Mouse (Mus musculus): ENCODE data around the gene Nrg4. TPM values are rescaled to one million over a fixed set of nuclear protein-coding genes. Genes with fewer than 3 reads are reported as not detected.

Nrg4 gene
- 0.86 and 1.2 TPM in 2 replicates for polyA plus RNA-seq (2014; fragmentation: Nextera tagmentation; extraction: Ambion mirVana)

GRCm38 (mm10) chr9:55326515-55327233 lies at the start of gene Nrg4, which contains the start of gene Tmem266:
Gene Nrg4 (minus strand): TSS chr9:55326844.
Gene Tmem266 (plus strand): TSS chr9:55326913.
- H3K4me3 ChIP-seq (ENCODE audit: low read depth, low read length): peak within 1 kb of the TSS; percentile 55
- ATAC-seq (ENCODE audit: low FRiP score) (peak; percentile 92), DNase-seq (ENCODE audit: low spot score, missing footprints) (peak; percentile 97)
- WGBS: under 1% methylated on average over 59 of the region's 82 CpGs
- H3K4me2 ChIP-seq: peak within 1 kb of the TSS; percentile 74
- H3K9ac ChIP-seq (ENCODE audit: low read length): peak within 1 kb of the TSS; percentile 72
- H3K4me1 ChIP-seq (ENCODE audit: control insufficient read depth, insufficient read depth, low read length): peaks cover 4% of the 10 kb centered on the region; the same call in 1 of the 2 replicates
- H3K36me3 ChIP-seq (ENCODE audit: control insufficient read depth, insufficient read depth, low read length): no peaks in the 10 kb centered on the region
- H3K9me3 ChIP-seq (ENCODE audit: control insufficient read depth, low read length): no peaks in the 10 kb centered on the region
- peaks cover 15% of the 10 kb centered on the region for H3K27me3 ChIP-seq (ENCODE audit: control insufficient read depth, insufficient read depth, low read length)
- no peak within 1 kb of the TSS for H3K27ac ChIP-seq (ENCODE audit: low read depth, low read length)

GRCm38 (mm10) chr9:55371908-55372307 lies 45.3 kb upstream of the Nrg4 start:
- no peak overlapping the region for H3K4me2 ChIP-seq
- DNase-seq (ENCODE audit: low spot score, missing footprints): no peak
- WGBS: 85% methylated on average over 7 of the region's 7 CpGs
- H3K4me1 ChIP-seq (ENCODE audit: control insufficient read depth, insufficient read depth, low read length): no peaks in the 10 kb centered on the region
- no peak overlapping the region for H3K9ac ChIP-seq (ENCODE audit: low read length)
- H3K9me3 ChIP-seq (ENCODE audit: control insufficient read depth, low read length): no peaks in the 10 kb centered on the region
- no peak overlapping the region for H3K27ac ChIP-seq (ENCODE audit: low read depth, low read length)
- H3K27me3 ChIP-seq (ENCODE audit: control insufficient read depth, insufficient read depth, low read length): no peaks in the 10 kb centered on the region
- H3K36me3 ChIP-seq (ENCODE audit: control insufficient read depth, insufficient read depth, low read length): no peaks in the 10 kb centered on the region
- H3K4me3 ChIP-seq (ENCODE audit: low read depth, low read length): no peak overlapping the region
- no peak for ATAC-seq (ENCODE audit: low FRiP score)

- 56% methylated on average over 3 of the region's 3 CpGs for WGBS
- H3K27me3 ChIP-seq (ENCODE audit: control insufficient read depth, insufficient read depth, low read length): no peaks in the 10 kb centered on the region
- H3K9ac ChIP-seq (ENCODE audit: low read length): no peak overlapping the region
- H3K4me2 ChIP-seq: no peak overlapping the region
- ATAC-seq (ENCODE audit: low FRiP score) (no peak), DNase-seq (ENCODE audit: low spot score, missing footprints) (no peak)
- no peaks in the 10 kb centered on the region for H3K36me3 ChIP-seq (ENCODE audit: control insufficient read depth, insufficient read depth, low read length)
- H3K4me3 ChIP-seq (ENCODE audit: low read depth, low read length): no peak overlapping the region
- no peaks in the 10 kb centered on the region for H3K4me1 ChIP-seq (ENCODE audit: control insufficient read depth, insufficient read depth, low read length)
- no peak overlapping the region for H3K27ac ChIP-seq (ENCODE audit: low read depth, low read length)
- no peaks in the 10 kb centered on the region for H3K9me3 ChIP-seq (ENCODE audit: control insufficient read depth, low read length)
These were observed 41.4 kb upstream of the Nrg4 start for GRCm38 (mm10) chr9:55368011-55368410.

GRCm38 (mm10) chr9:55363707-55364106 lies 37.1 kb upstream of the Nrg4 start:
- Histone ChIP-seq H3K9me3 (ENCODE audit: control insufficient read depth, low read length) (no peaks in the 10 kb centered on the region), H3K9ac (ENCODE audit: low read length) (no peak overlapping the region), H3K36me3 (ENCODE audit: control insufficient read depth, insufficient read depth, low read length) (no peaks in the 10 kb centered on the region), H3K27ac (ENCODE audit: low read depth, low read length) (no peak overlapping the region), H3K4me3 (ENCODE audit: low read depth, low read length) (no peak overlapping the region), H3K4me1 (ENCODE audit: control insufficient read depth, insufficient read depth, low read length) (no peaks in the 10 kb centered on the region), H3K27me3 (ENCODE audit: control insufficient read depth, insufficient read depth, low read length) (no peaks in the 10 kb centered on the region), H3K4me2 (no peak overlapping the region)
- no peak for DNase-seq (ENCODE audit: low spot score, missing footprints)
- no peak for ATAC-seq (ENCODE audit: low FRiP score)

GRCm38 (mm10) chr9:55361969-55362368 lies 35.3 kb upstream of the Nrg4 start:
- Histone ChIP-seq H3K4me3 (ENCODE audit: low read depth, low read length) (no peak overlapping the region), H3K4me1 (ENCODE audit: control insufficient read depth, insufficient read depth, low read length) (no peaks in the 10 kb centered on the region), H3K27ac (ENCODE audit: low read depth, low read length) (no peak overlapping the region), H3K36me3 (ENCODE audit: control insufficient read depth, insufficient read depth, low read length) (no peaks in the 10 kb centered on the region), H3K4me2 (no peak overlapping the region), H3K27me3 (ENCODE audit: control insufficient read depth, insufficient read depth, low read length) (no peaks in the 10 kb centered on the region), H3K9me3 (ENCODE audit: control insufficient read depth, low read length) (no peaks in the 10 kb centered on the region), H3K9ac (ENCODE audit: low read length) (no peak overlapping the region)
- ATAC-seq (ENCODE audit: low FRiP score) (no peak), DNase-seq (ENCODE audit: low spot score, missing footprints) (no peak)
- 85% methylated on average over 5 of the region's 5 CpGs for WGBS

- H3K4me2 ChIP-seq: no peak overlapping the region
- H3K27me3 ChIP-seq (ENCODE audit: control insufficient read depth, insufficient read depth, low read length): no peaks in the 10 kb centered on the region
- H3K36me3 ChIP-seq (ENCODE audit: control insufficient read depth, insufficient read depth, low read length): no peaks in the 10 kb centered on the region
- DNase-seq (ENCODE audit: low spot score, missing footprints): no peak
- H3K4me1 ChIP-seq (ENCODE audit: control insufficient read depth, insufficient read depth, low read length): peaks cover under 1% of the 10 kb centered on the region; the same call in 1 of the 2 replicates
- H3K9me3 ChIP-seq (ENCODE audit: control insufficient read depth, low read length): no peaks in the 10 kb centered on the region
- H3K27ac ChIP-seq (ENCODE audit: low read depth, low read length): no peak overlapping the region
- 65% methylated on average over 7 of the region's 7 CpGs for WGBS
- H3K9ac ChIP-seq (ENCODE audit: low read length): no peak overlapping the region
- ATAC-seq (ENCODE audit: low FRiP score): no peak
- H3K4me3 ChIP-seq (ENCODE audit: low read depth, low read length): no peak overlapping the region
These were observed 34.2 kb upstream of the Nrg4 start for GRCm38 (mm10) chr9:55360861-55361260.

- ATAC-seq (ENCODE audit: low FRiP score) (no peak), DNase-seq (ENCODE audit: low spot score, missing footprints) (no peak)
- Histone ChIP-seq H3K27me3 (ENCODE audit: control insufficient read depth, insufficient read depth, low read length) (no peaks in the 10 kb centered on the region), H3K9ac (ENCODE audit: low read length) (no peak overlapping the region), H3K27ac (ENCODE audit: low read depth, low read length) (no peak overlapping the region), H3K36me3 (ENCODE audit: control insufficient read depth, insufficient read depth, low read length) (no peaks in the 10 kb centered on the region), H3K9me3 (ENCODE audit: control insufficient read depth, low read length) (no peaks in the 10 kb centered on the region), H3K4me1 (ENCODE audit: control insufficient read depth, insufficient read depth, low read length) (peaks cover 5% of the 10 kb centered on the region), H3K4me3 (ENCODE audit: low read depth, low read length) (no peak overlapping the region), H3K4me2 (no peak overlapping the region)
- 74% methylated on average over 3 of the region's 3 CpGs for WGBS
These were observed 33.7 kb upstream of the Nrg4 start for GRCm38 (mm10) chr9:55360372-55360771.

GRCm38 (mm10) chr9:55357164-55357563 lies 30.5 kb upstream of the Nrg4 start:
- Histone ChIP-seq H3K4me2 (no peak overlapping the region), H3K36me3 (ENCODE audit: control insufficient read depth, insufficient read depth, low read length) (no peaks in the 10 kb centered on the region), H3K9me3 (ENCODE audit: control insufficient read depth, low read length) (no peaks in the 10 kb centered on the region), H3K27me3 (ENCODE audit: control insufficient read depth, insufficient read depth, low read length) (no peaks in the 10 kb centered on the region), H3K9ac (ENCODE audit: low read length) (no peak overlapping the region), H3K4me1 (ENCODE audit: control insufficient read depth, insufficient read depth, low read length) (peaks cover 16% of the 10 kb centered on the region), H3K27ac (ENCODE audit: low read depth, low read length) (no peak overlapping the region), H3K4me3 (ENCODE audit: low read depth, low read length) (no peak overlapping the region)
- DNase-seq (ENCODE audit: low spot score, missing footprints): no peak
- no peak for ATAC-seq (ENCODE audit: low FRiP score)
- 84% methylated on average over 1 of the region's 1 CpGs for WGBS

- peak; percentile 92 for DNase-seq (ENCODE audit: low spot score, missing footprints)
- H3K9ac ChIP-seq (ENCODE audit: low read length): no peak overlapping the region
- H3K9me3 ChIP-seq (ENCODE audit: control insufficient read depth, low read length): no peaks in the 10 kb centered on the region
- H3K4me2 ChIP-seq: no peak overlapping the region
- H3K36me3 ChIP-seq (ENCODE audit: control insufficient read depth, insufficient read depth, low read length): no peaks in the 10 kb centered on the region
- peaks cover 16% of the 10 kb centered on the region for H3K4me1 ChIP-seq (ENCODE audit: control insufficient read depth, insufficient read depth, low read length)
- no peaks in the 10 kb centered on the region for H3K27me3 ChIP-seq (ENCODE audit: control insufficient read depth, insufficient read depth, low read length)
- 0 out of 2 replicates have a peak overlapping the region, but pooled peaks have one; percentile 6 for H3K27ac ChIP-seq (ENCODE audit: low read depth, low read length)
- 30% methylated on average over 8 of the region's 8 CpGs for WGBS
- ATAC-seq (ENCODE audit: low FRiP score): peak; percentile 83
- no peak overlapping the region for H3K4me3 ChIP-seq (ENCODE audit: low read depth, low read length)
These were observed 28.7 kb upstream of the Nrg4 start for GRCm38 (mm10) chr9:55355270-55355834.

All from midbrain, embryonic 11.5 days (tissue).